Mouse (Mus musculus) hindlimb bud, embryonic 11.5 days (tissue): ENCODE results near the gene 3110082J24Rik.

ENCODE experiments used
- DNase-seq: peaks from one replicate; pipeline ENCODE4 v3.0.0-alpha.2; 2012; ENCODE audit warnings: low read depth, low spot score; ENCODE audit errors: extremely low spot score

The 3110082J24Rik gene

DNA sequence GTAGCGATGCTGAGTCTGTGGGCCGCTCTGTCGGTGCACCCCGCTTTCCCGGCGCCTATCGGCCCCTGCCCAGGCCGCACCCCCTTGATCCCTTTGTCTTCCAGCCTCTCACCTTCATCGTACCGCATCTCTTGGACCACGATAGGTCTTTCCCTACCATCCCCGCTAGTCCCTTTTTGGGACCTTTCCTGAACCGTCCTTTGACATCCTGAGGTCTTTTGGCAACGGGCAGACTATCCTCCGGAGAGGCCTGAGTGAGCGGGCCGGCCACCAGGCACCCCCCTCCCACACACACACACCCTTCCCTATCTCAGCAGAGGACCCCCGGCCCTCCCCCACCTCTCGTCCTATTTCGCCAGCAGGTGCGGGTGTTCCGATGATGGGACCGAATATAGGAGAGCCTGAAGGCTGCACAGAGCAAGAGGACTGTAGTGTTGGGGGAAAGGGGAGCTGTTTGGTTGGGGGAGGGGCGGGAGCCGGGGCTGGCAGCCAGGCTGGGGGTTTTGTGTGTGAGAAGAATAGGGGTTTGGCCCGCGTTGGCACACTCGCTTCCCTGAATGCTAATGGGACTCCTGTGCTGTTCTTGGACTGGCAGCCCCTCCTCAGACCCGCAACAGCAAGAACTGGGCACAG, at the start of gene 3110082J24Rik:
3110082J24Rik (minus strand) TSS at position 419 of the 633 bp plus-strand sequence.
- no peak for DNase-seq

- no peak for DNase-seq
Measured at GRCm38 (mm10) chr5:30155395-30155792, 49.5 kb upstream of the 3110082J24Rik start.

DNA sequence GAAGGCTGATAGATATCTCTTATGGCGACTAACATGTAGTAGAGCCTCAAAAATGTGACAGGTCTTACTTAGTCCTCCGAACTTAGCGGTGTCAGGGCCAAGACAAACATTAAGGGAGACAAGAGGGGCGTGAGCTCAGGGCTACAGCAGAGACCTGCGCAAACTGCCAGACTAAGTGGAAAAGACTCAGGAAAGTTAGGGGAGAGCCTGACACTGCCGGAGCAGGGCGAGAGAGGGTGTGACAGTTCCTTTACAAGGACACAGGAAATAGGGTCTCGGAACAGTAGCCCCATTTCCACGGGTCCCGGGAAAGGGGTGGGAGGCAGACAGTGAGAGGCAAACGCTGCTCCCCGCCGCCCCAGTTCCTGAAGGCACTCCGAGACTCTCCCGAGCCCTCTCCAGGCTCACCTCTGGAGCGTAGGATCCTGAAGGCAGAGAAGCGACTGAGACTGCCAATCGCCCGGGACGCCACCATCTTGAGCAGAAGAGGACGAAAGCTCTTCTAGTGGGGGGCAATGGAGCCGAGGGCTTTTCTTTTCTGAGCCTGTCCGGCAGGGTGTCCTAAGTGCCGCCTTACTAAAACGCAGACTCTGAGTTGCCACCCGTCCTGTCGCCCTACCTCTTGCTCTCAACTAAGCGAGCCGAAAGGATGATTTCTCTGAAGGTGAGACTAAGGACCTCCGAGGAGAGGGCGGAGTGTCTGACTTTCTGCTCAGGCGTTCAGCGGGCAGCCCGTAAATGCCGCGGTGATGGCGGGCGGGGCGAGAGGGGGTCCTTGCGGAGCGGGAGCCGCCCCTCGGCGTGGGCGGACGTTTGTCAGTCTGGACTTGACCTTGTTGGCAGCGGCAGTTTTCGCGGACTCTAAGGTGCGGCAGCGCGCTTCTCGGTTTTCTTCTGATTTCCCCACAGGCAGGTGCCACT, 48.8 kb upstream of the 3110082J24Rik start, which contains the start of the genes Hadha and Hadhb:
Hadha (minus strand) TSS at position 689 of the 921 bp plus-strand sequence.
Hadhb (plus strand) TSS at position 775 of the 921 bp plus-strand sequence.
- DNase-seq = peak; percentile 58

GRCm38 (mm10) chr5:30154013-30154412, 48.1 kb upstream of the 3110082J24Rik start:
- DNase-seq = no peak

GRCm38 (mm10) chr5:30153222-30153621, 47.3 kb upstream of the 3110082J24Rik start:
- no peak for DNase-seq

- no peak for DNase-seq
Measured at GRCm38 (mm10) chr5:30152413-30152812, 46.5 kb upstream of the 3110082J24Rik start.

GRCm38 (mm10) chr5:30152007-30152406, 46.1 kb upstream of the 3110082J24Rik start:
- DNase-seq = no peak

- no peak for DNase-seq
Measured at GRCm38 (mm10) chr5:30148133-30148920, 42.4 kb upstream of the 3110082J24Rik start.

DNA sequence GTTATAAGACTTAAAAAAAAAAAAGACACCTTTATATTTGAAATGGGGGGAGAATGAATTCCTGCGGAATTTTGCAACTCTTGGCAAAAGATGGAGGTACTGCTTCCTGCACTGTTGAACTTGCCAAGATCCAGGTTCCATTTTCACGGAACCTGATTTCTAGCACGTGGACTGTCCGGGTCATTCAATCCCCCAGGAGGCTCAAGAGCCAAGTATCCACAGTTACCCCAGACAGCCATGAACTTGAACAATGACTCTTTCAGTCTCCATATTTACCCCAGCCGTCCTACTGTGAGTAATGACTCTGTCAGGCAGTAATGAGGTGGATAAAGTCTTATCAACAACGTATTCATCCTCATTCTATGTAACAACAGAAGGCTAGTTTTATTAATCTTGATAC, 40.6 kb upstream of the 3110082J24Rik start:
- DNase-seq = no peak

DNA sequence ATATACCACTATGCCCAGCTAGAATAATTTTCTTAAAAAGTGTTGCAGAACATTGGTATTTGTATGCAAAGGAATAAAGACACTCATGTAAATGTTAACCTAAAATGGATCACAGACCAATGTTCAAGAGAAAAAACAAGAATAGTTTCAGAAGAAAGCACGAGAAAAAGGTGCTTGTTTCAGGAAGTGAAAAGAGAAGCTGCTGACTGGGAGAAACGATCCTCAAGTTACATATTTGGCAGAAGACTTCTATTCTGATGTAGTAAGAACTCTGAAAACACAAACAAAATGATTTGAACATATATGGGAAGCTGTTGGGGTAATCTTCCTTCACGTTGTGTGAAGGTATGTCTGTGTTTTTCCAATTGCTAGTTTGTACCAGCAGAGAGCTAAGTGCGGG, 32.3 kb upstream of the 3110082J24Rik start:
- DNase-seq = no peak

- DNase-seq = no peak
Measured at GRCm38 (mm10) chr5:30137271-30137670, 31.4 kb upstream of the 3110082J24Rik start.

DNA sequence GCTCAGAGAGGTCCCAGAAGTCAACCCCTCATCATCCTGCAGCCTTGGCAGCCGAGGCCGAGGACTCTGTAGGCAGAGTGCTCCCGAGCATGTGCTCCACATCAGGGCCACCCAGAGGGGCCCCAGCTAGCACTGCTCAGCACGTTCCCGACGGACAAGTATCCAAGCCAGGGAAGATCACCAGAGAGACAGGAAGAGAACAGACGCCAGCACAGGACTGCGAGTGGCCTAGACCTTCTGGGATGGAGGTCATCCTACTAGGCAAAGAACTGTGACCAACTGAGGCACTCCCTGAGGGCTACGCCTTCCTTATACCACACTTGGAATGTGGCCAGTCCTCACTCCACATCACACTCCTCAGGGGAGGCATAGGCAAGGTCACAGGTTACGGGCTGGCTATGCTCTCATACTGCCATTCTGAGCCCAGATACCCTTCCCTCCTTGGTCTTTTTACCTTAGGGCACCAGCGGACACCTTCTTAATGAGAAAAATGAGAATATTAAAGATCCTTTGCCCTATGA, 29.9 kb upstream of the 3110082J24Rik start:
- no peak for DNase-seq

- DNase-seq = no peak
Measured at GRCm38 (mm10) chr5:30132173-30132572, 26.3 kb upstream of the 3110082J24Rik start.

- DNase-seq = no peak
Measured at GRCm38 (mm10) chr5:30131246-30131645, 25.4 kb upstream of the 3110082J24Rik start.

- DNase-seq = no peak
Measured at GRCm38 (mm10) chr5:30128680-30129079, 22.8 kb upstream of the 3110082J24Rik start.

GRCm38 (mm10) chr5:30127921-30128597, 22.2 kb upstream of the 3110082J24Rik start:
- no peak for DNase-seq

GRCm38 (mm10) chr5:30126756-30127155, 20.9 kb upstream of the 3110082J24Rik start:
- DNase-seq = no peak

GRCm38 (mm10) chr5:30125587-30125986, 19.7 kb upstream of the 3110082J24Rik start:
- no peak for DNase-seq

DNA sequence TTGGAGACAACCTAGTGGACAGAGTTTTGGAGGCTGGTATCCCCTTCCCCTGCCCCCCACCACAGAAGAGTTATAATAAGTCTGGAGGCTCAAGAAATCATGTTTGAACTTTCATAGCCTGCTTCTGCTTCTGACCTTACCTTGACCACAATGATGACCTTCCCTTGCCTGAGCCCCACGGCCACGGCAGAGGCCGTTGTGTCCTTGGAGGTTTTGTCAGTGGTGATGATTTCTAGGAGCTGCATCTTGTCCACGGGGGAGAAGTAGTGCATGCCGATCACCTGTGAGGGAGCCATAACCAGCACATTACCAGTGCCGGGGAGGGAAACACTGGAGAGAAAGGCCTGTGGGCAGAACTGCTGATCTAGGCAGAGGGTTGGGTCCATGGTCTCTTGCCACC, 16.6 kb upstream of the 3110082J24Rik start:
- DNase-seq = no peak

DNA sequence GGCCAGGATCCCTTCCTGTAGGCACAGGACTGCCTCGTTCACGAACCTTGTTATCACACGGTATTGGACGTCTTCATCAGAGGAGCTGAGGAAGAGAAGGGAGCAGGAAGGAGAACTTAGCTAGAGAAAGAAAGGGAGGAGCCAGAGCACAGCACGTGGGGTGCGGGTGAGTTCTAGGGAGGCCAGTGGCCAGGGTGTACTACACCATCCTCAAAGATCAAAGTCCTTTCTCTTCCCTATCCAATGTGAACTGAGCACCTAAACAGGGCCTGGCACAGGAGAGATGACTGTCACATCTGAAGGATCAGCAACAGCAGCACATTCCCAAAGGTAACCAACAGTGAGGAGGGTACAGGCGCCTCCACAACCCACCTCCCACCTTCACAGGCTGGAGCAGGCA, 14.2 kb upstream of the 3110082J24Rik start:
- DNase-seq = no peak
